Mouse (Mus musculus) heart, postnatal 0 days (tissue): ENCODE results near the gene Lingo1.

ENCODE experiments used
- CTCF ChIP-seq: IDR thresholded peaks from 2 replicates; pipeline ENCODE4 v1.5.1; 2016; ENCODE audit warnings: antibody characterized with exemption, control low read depth, low read depth
- EP300 ChIP-seq: IDR thresholded peaks from 2 replicates; pipeline ENCODE4 v1.6.1; 2016; ENCODE audit warnings: antibody characterized with exemption, low read depth

DNA sequence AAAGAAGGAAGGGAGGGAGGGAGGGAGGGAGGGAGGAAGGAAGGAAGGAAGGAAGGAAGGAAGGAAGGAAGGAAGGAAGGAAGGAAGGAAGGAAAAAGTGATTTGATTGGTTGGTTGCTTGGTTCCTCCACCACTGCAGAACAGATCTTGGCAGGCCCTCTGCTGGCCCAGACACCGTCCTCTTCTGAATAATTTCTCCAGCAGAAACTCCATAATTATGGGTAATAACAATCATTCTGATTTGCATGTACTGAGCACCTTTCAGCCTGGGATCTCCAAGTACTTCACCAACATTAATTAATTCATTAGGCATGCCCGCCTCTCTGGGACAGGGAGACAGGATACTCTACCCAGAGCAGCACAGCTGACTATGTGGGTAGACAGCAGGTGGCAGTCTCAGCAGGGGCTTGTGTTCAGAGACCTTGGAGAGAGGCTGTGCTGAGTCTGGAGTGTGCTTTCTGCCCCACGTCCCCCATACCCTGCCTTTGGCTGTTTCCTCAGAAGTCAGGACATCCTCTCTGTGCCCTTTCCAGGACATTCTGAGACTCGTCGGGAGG lies 57.0 kb downstream of the Lingo1 start:
- TF ChIP-seq CTCF (0 out of 2 replicates have a peak, but pooled peaks have one; percentile 15), EP300 (no peak)
